Mouse (Mus musculus): Measurements from ENCODE around the gene Nectin2.
A peak's percentile ranks its signal among the peaks of the same experiment; 100 is the strongest.

The Nectin2 gene

GRCm38 (mm10) chr7:19742468-19742867 is 7.8 kb downstream of the Nectin2 start:
- no peak for DNase-seq

- DNase-seq, result peak; percentile 39 to 56
These were observed 8.8 kb downstream of the Nectin2 start for GRCm38 (mm10) chr7:19741329-19742031.

GRCm38 (mm10) chr7:19740269-19740668 is 10.0 kb downstream of the Nectin2 start:
- peak; percentile 30 to 64 for DNase-seq

GRCm38 (mm10) chr7:19738771-19739170 is 11.5 kb downstream of the Nectin2 start:
- DNase-seq, result no peak

- peak in 1 of 2 experiments; percentile 29 for DNase-seq
These were observed 13.8 kb downstream of the Nectin2 start for GRCm38 (mm10) chr7:19736389-19737057.

- DNase-seq, result peak in 1 of 2 experiments; percentile 56
These were observed 16.1 kb downstream of the Nectin2 start for GRCm38 (mm10) chr7:19734178-19734666.

GRCm38 (mm10) chr7:19726541-19726940 is 23.7 kb downstream of the Nectin2 start:
- peak in 1 of 2 experiments; percentile 24 for DNase-seq

GRCm38 (mm10) chr7:19724167-19724566 is 26.1 kb downstream of the Nectin2 start:
- DNase-seq, result peak in 1 of 2 experiments; percentile 60

- peak; percentile 76 to 78 for DNase-seq
These were observed 27.5 kb downstream of the Nectin2 start for GRCm38 (mm10) chr7:19722754-19723195.

- no peak for DNase-seq
These were observed 31.1 kb downstream of the Nectin2 start for GRCm38 (mm10) chr7:19719200-19719599.

- no peak for DNase-seq
These were observed 31.9 kb downstream of the Nectin2 start for GRCm38 (mm10) chr7:19718297-19718952.

- DNase-seq, result no peak
These were observed 32.9 kb downstream of the Nectin2 start for GRCm38 (mm10) chr7:19717346-19717745.

- DNase-seq, result no peak
These were observed 33.5 kb downstream of the Nectin2 start for GRCm38 (mm10) chr7:19716822-19717221.

- no peak for DNase-seq
These were observed 34.1 kb downstream of the Nectin2 start for GRCm38 (mm10) chr7:19716055-19716682.

GRCm38 (mm10) chr7:19715239-19716054 is 34.8 kb downstream of the Nectin2 start, which contains the start of gene Tomm40:
Gene Tomm40 (minus strand): TSS chr7:19715438.
- DNase-seq, result peak; percentile 99 to 100

- no peak for DNase-seq
These were observed 35.4 kb downstream of the Nectin2 start for GRCm38 (mm10) chr7:19714836-19715235.

- DNase-seq, result no peak
These were observed 36.7 kb downstream of the Nectin2 start for GRCm38 (mm10) chr7:19713598-19713997.

GRCm38 (mm10) chr7:19713196-19713595 is 37.1 kb downstream of the Nectin2 start:
- DNase-seq, result peak in 1 of 2 experiments; percentile 53

GRCm38 (mm10) chr7:19712414-19712813 is 37.9 kb downstream of the Nectin2 start:
- peak in 1 of 2 experiments; percentile 37 for DNase-seq

GRCm38 (mm10) chr7:19710650-19711049 is 39.6 kb downstream of the Nectin2 start:
- DNase-seq, result no peak

GRCm38 (mm10) chr7:19705271-19705670 is 45.0 kb downstream of the Nectin2 start:
- no peak for DNase-seq

- DNase-seq, result no peak
These were observed 45.8 kb downstream of the Nectin2 start for GRCm38 (mm10) chr7:19704475-19704874.
